Mouse (Mus musculus): ENCODE data around the gene Cadm1. TPM values are rescaled to one million over a fixed set of nuclear protein-coding genes. Genes with fewer than 3 reads are reported as not detected.

The Cadm1 gene
- polyA plus RNA-seq, 1 experiment from 2014 or later, result 190 TPM

GRCm38 (mm10) chr9:47567873-47568272 lies 37.9 kb downstream of the Cadm1 start:
- Histone ChIP-seq H3K4me3 (ENCODE audit: low read depth, low read length) (no peak overlapping the region), H3K9me3 (ENCODE audit: control insufficient read depth, low read length) (no peaks in the 10 kb centered on the region), H3K27ac (ENCODE audit: low read depth, low read length) (no peak overlapping the region), H3K9ac (ENCODE audit: low read length) (no peak overlapping the region), H3K36me3 (ENCODE audit: control insufficient read depth, insufficient read depth, low read length) (no peaks in the 10 kb centered on the region), H3K27me3 (ENCODE audit: control insufficient read depth, insufficient read depth, low read length) (no peaks in the 10 kb centered on the region), H3K4me2 (ENCODE audit: low read depth) (no peak overlapping the region), H3K4me1 (ENCODE audit: control insufficient read depth, insufficient read depth, low read length) (peaks cover 19% of the 10 kb centered on the region)
- DNase-seq (ENCODE audit: low spot score) (no peak), ATAC-seq (ENCODE audit: insufficient read depth, low FRiP score, low TSS enrichment) (no peak)
- 81% methylated on average over 6 of the region's 6 CpGs for WGBS

- Histone ChIP-seq H3K27ac (ENCODE audit: low read depth, low read length) (no peak overlapping the region), H3K36me3 (ENCODE audit: control insufficient read depth, insufficient read depth, low read length) (no peaks in the 10 kb centered on the region), H3K27me3 (ENCODE audit: control insufficient read depth, insufficient read depth, low read length) (no peaks in the 10 kb centered on the region), H3K4me2 (ENCODE audit: low read depth) (no peak overlapping the region), H3K4me1 (ENCODE audit: control insufficient read depth, insufficient read depth, low read length) (peaks cover 19% of the 10 kb centered on the region), H3K9ac (ENCODE audit: low read length) (no peak overlapping the region), H3K4me3 (ENCODE audit: low read depth, low read length) (no peak overlapping the region), H3K9me3 (ENCODE audit: control insufficient read depth, low read length) (no peaks in the 10 kb centered on the region)
- WGBS, result 41% methylated on average over 4 of the region's 4 CpGs
- DNase-seq (ENCODE audit: low spot score) (no peak), ATAC-seq (ENCODE audit: insufficient read depth, low FRiP score, low TSS enrichment) (peak; percentile 65; the same call in 1 of the 2 replicates)
Observed at GRCm38 (mm10) chr9:47570184-47570583, 40.2 kb downstream of the Cadm1 start.

DNA sequence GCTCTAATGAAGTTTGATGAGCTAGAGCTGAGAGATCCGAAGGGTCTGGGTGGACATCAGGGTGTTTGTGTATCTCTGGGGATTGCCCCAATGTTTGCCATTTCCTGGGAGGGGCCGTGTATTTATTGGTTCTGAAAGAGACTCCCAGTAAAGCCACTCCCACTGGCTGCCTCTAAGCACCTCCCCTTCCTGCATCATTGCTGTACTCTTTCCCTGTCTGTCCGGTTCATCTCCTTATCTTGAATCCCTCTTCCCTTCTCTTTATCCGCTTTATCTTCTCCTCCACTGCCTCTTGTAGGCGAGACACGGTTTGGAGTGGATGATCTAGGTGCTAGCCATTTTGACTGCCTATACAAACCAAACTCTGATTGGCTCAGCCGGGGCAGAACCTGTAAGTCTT lies 41.5 kb downstream of the Cadm1 start:
- Histone ChIP-seq H3K27me3 (ENCODE audit: control insufficient read depth, insufficient read depth, low read length) (no peaks in the 10 kb centered on the region), H3K36me3 (ENCODE audit: control insufficient read depth, insufficient read depth, low read length) (no peaks in the 10 kb centered on the region), H3K4me2 (ENCODE audit: low read depth) (no peak overlapping the region), H3K9me3 (ENCODE audit: control insufficient read depth, low read length) (no peaks in the 10 kb centered on the region), H3K4me1 (ENCODE audit: control insufficient read depth, insufficient read depth, low read length) (peaks cover 19% of the 10 kb centered on the region), H3K9ac (ENCODE audit: low read length) (no peak overlapping the region), H3K4me3 (ENCODE audit: low read depth, low read length) (no peak overlapping the region), H3K27ac (ENCODE audit: low read depth, low read length) (no peak overlapping the region)
- WGBS, result 80% methylated on average over 7 of the region's 7 CpGs
- DNase-seq (ENCODE audit: low spot score) (no peak), ATAC-seq (ENCODE audit: insufficient read depth, low FRiP score, low TSS enrichment) (no peak)

GRCm38 (mm10) chr9:47572132-47572531 lies 42.2 kb downstream of the Cadm1 start:
- ATAC-seq (ENCODE audit: insufficient read depth, low FRiP score, low TSS enrichment), result no peak
- Histone ChIP-seq H3K9me3 (ENCODE audit: control insufficient read depth, low read length) (no peaks in the 10 kb centered on the region), H3K4me1 (ENCODE audit: control insufficient read depth, insufficient read depth, low read length) (peaks cover 19% of the 10 kb centered on the region), H3K9ac (ENCODE audit: low read length) (no peak overlapping the region), H3K36me3 (ENCODE audit: control insufficient read depth, insufficient read depth, low read length) (no peaks in the 10 kb centered on the region), H3K4me2 (ENCODE audit: low read depth) (no peak overlapping the region), H3K4me3 (ENCODE audit: low read depth, low read length) (no peak overlapping the region), H3K27ac (ENCODE audit: low read depth, low read length) (no peak overlapping the region), H3K27me3 (ENCODE audit: control insufficient read depth, insufficient read depth, low read length) (no peaks in the 10 kb centered on the region)
- no peak for DNase-seq (ENCODE audit: low spot score)
- 82% methylated on average over 5 of the region's 5 CpGs for WGBS

DNA sequence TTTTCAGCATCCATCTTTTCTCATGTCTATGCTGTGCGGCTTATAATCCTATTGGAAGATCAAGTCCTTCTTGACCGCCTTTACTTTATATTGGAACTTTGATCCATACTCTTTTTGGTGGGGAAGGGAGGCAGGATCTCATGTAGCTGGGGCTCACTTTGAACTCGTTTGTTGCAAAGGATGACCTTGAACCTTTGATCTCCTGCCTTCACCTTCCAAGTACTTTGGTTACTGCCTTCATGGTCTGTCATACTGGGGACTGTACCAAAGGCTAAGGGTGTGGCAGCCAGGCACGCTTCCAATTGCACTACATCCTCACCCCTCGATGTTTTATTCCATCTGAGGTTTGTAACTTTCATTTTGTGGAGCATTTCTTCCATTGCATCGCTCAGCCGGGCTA lies 43.5 kb downstream of the Cadm1 start:
- Histone ChIP-seq H3K27ac (ENCODE audit: low read depth, low read length) (no peak overlapping the region), H3K4me2 (ENCODE audit: low read depth) (no peak overlapping the region), H3K4me3 (ENCODE audit: low read depth, low read length) (no peak overlapping the region), H3K27me3 (ENCODE audit: control insufficient read depth, insufficient read depth, low read length) (no peaks in the 10 kb centered on the region), H3K4me1 (ENCODE audit: control insufficient read depth, insufficient read depth, low read length) (peaks cover 14% of the 10 kb centered on the region), H3K9ac (ENCODE audit: low read length) (no peak overlapping the region), H3K9me3 (ENCODE audit: control insufficient read depth, low read length) (no peaks in the 10 kb centered on the region), H3K36me3 (ENCODE audit: control insufficient read depth, insufficient read depth, low read length) (no peaks in the 10 kb centered on the region)
- DNase-seq (ENCODE audit: low spot score) (no peak), ATAC-seq (ENCODE audit: insufficient read depth, low FRiP score, low TSS enrichment) (no peak)
- WGBS, result 94% methylated on average over 7 of the region's 7 CpGs

GRCm38 (mm10) chr9:47574710-47575414 lies 44.9 kb downstream of the Cadm1 start:
- peaks cover 9% of the 10 kb centered on the region for H3K4me1 ChIP-seq (ENCODE audit: control insufficient read depth, insufficient read depth, low read length)
- ATAC-seq (ENCODE audit: insufficient read depth, low FRiP score, low TSS enrichment), result no peak
- no peak for DNase-seq (ENCODE audit: low spot score)
- no peaks in the 10 kb centered on the region for H3K36me3 ChIP-seq (ENCODE audit: control insufficient read depth, insufficient read depth, low read length)
- H3K27ac ChIP-seq (ENCODE audit: low read depth, low read length), result no peak overlapping the region
- H3K4me3 ChIP-seq (ENCODE audit: low read depth, low read length), result no peak overlapping the region
- no peaks in the 10 kb centered on the region for H3K9me3 ChIP-seq (ENCODE audit: control insufficient read depth, low read length)
- H3K9ac ChIP-seq (ENCODE audit: low read length), result no peak overlapping the region
- 69% methylated on average over 7 of the region's 7 CpGs for WGBS
- H3K4me2 ChIP-seq (ENCODE audit: low read depth), result no peak overlapping the region
- no peaks in the 10 kb centered on the region for H3K27me3 ChIP-seq (ENCODE audit: control insufficient read depth, insufficient read depth, low read length)

DNA sequence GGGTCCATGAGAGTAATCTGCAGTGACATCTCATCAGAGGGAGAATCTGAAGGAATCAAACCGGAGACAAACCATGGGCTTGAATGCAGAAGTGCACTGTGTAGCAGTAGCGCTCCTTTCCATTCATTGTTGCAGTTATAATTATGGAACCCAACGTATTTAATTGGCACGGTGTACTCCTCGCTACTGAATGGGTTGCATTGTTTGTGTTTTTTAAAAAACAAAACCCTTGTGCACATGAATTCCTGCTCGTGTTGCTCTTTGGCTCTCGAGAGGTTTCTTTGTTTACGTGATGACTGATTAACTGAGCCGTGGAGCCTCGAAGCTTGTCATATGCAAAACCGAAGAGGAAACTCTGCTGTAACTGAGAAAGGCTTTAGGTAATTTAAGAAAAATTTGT lies 45.8 kb downstream of the Cadm1 start:
- Histone ChIP-seq H3K9me3 (ENCODE audit: control insufficient read depth, low read length) (no peaks in the 10 kb centered on the region), H3K36me3 (ENCODE audit: control insufficient read depth, insufficient read depth, low read length) (no peaks in the 10 kb centered on the region), H3K4me1 (ENCODE audit: control insufficient read depth, insufficient read depth, low read length) (peaks cover 1% of the 10 kb centered on the region; the same call in 1 of the 2 replicates), H3K4me3 (ENCODE audit: low read depth, low read length) (no peak overlapping the region), H3K9ac (ENCODE audit: low read length) (no peak overlapping the region), H3K27me3 (ENCODE audit: control insufficient read depth, insufficient read depth, low read length) (no peaks in the 10 kb centered on the region), H3K4me2 (ENCODE audit: low read depth) (no peak overlapping the region), H3K27ac (ENCODE audit: low read depth, low read length) (no peak overlapping the region)
- ATAC-seq (ENCODE audit: insufficient read depth, low FRiP score, low TSS enrichment), result no peak
- WGBS, result 76% methylated on average over 11 of the region's 11 CpGs
- no peak for DNase-seq (ENCODE audit: low spot score)

GRCm38 (mm10) chr9:47579464-47579863 lies 49.5 kb downstream of the Cadm1 start:
- Histone ChIP-seq H3K4me2 (ENCODE audit: low read depth) (no peak overlapping the region), H3K9me3 (ENCODE audit: control insufficient read depth, low read length) (no peaks in the 10 kb centered on the region), H3K27me3 (ENCODE audit: control insufficient read depth, insufficient read depth, low read length) (no peaks in the 10 kb centered on the region), H3K9ac (ENCODE audit: low read length) (no peak overlapping the region), H3K36me3 (ENCODE audit: control insufficient read depth, insufficient read depth, low read length) (no peaks in the 10 kb centered on the region), H3K4me3 (ENCODE audit: low read depth, low read length) (no peak overlapping the region), H3K4me1 (ENCODE audit: control insufficient read depth, insufficient read depth, low read length) (0 out of 2 replicates have a peak, but pooled peaks cover 4% of the 10 kb centered on the region), H3K27ac (ENCODE audit: low read depth, low read length) (no peak overlapping the region)
- ATAC-seq (ENCODE audit: insufficient read depth, low FRiP score, low TSS enrichment) (no peak), DNase-seq (ENCODE audit: low spot score) (no peak)
- WGBS, result 92% methylated on average over 6 of the region's 6 CpGs

DNA sequence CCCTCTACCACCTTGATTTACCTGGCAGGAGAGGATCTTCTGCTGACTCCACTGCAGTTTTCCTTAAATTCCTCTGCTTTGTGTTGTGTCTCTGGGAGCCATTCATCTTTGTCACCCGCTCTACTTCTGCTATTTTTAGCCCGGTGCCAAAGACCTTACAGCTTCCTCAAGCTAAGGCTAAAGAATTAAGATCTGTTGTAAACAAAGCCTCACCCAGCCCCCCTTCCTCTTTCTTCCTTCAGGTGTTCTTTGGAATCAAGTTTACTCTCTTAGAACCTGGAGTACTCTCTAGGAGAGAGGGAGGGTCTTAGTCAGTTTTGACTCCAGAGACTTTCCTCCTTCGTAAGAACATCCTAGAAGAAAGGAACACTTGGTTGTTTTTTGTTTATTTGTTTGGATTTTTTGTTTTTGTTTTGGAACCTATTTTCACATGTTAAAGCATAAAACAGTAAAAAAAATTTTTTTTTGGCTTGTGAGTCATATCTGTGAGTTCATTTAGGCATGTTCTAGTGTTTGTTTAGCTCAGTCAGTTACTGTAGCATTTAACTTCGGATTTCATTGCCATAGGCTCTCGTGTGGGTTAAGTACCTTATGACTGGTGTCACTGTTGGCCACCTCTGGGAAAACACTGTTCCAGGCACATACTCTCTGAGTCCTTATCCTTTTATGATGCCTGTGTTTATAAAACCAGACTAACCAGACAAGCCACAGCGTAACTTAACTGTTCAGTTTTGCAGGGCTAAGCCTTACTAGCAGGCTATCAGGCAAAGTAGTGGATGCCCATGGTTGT lies 51.8 kb downstream of the Cadm1 start:
- 77% methylated on average over 6 of the region's 6 CpGs for WGBS
- no peak for DNase-seq (ENCODE audit: low spot score)
- ATAC-seq (ENCODE audit: insufficient read depth, low FRiP score, low TSS enrichment), result no peak
- H3K27me3 ChIP-seq (ENCODE audit: control insufficient read depth, insufficient read depth, low read length), result no peaks in the 10 kb centered on the region
- H3K9me3 ChIP-seq (ENCODE audit: control insufficient read depth, low read length), result no peaks in the 10 kb centered on the region
- no peak overlapping the region for H3K4me3 ChIP-seq (ENCODE audit: low read depth, low read length)
- H3K27ac ChIP-seq (ENCODE audit: low read depth, low read length), result no peak overlapping the region
- H3K4me2 ChIP-seq (ENCODE audit: low read depth), result no peak overlapping the region
- H3K36me3 ChIP-seq (ENCODE audit: control insufficient read depth, insufficient read depth, low read length), result no peaks in the 10 kb centered on the region
- H3K9ac ChIP-seq (ENCODE audit: low read length), result no peak overlapping the region
- 0 out of 2 replicates have a peak, but pooled peaks cover 4% of the 10 kb centered on the region for H3K4me1 ChIP-seq (ENCODE audit: control insufficient read depth, insufficient read depth, low read length)

Data from neural tube, embryonic 11.5 days (tissue).